Mouse (Mus musculus) layer of hippocampus, postnatal 36 days (tissue): ENCODE measurements around the gene Ubc. TPM values are rescaled to one million over a fixed set of nuclear protein-coding genes. Genes with fewer than 3 reads are reported as not detected.
A peak's percentile ranks its signal among the peaks of the same experiment; 100 is the strongest.

Experiments used
- DNase-seq, 2 experiments: peaks; one replicate each; pipeline ENCODE4 v3.0.0; 2022
- total RNA-seq, 2 experiments: library from RNA; stranded (reverse); gene quantifications; 2 replicates each; pipeline ENCODE4 v1.2.3; 2021

Gene Ubc
- total RNA-seq, 2 experiments from 2014 or later: 766 to 814 TPM

DNA sequence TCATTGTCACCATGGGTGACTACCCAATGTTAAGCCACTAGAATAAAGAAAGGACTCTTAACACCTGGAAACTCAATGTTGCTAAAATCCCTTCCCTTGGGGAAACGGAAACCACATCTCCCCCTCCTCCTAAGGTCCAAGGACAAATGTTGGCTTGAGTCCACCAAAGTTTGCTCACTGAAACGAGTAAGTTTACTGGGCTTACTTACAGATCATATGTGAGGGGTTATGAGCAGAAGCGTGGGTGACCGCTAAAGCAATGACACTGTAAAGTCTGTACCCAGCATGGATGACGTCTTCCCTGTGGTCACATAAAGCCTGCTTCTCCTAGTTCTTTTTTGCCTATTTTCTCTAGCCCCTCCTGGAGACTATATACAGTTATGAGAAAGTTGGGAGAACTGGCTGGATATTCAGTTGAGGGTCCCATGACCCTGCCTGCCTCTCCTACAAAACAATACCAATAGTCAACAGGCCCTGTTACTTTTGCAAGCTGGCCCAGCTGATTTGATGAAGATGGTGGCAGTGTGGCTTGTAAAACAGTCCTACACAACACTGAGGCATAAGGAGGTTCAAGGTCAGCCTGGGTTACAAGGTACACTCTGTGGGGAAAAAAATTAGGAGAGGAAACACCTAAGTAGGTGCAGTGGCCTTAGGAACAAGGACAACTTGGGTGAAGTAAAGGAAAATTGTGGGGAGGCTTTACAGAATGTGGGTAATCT lies 7.9 kb downstream of the Ubc start:
- no peak for DNase-seq

DNA sequence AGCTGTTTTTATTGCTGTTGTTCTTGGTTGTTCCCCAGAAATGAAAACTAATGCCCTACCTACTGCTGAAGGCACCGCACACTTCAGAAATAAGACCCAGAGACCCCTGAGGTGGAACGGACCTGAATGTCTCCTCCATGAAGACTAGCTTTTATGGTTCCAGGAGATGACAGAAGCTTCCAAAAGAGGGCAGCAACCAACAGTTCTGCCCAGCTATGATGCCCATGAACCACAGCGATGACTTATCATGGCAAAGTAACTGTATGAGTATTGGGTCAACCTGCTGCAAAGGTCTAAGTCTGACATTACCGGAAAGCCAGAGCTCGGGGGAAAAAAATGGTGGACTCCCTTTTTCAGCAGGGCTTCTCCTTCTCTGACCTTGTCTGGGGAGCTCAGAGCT lies 11.1 kb downstream of the Ubc start:
- no peak for DNase-seq

DNA sequence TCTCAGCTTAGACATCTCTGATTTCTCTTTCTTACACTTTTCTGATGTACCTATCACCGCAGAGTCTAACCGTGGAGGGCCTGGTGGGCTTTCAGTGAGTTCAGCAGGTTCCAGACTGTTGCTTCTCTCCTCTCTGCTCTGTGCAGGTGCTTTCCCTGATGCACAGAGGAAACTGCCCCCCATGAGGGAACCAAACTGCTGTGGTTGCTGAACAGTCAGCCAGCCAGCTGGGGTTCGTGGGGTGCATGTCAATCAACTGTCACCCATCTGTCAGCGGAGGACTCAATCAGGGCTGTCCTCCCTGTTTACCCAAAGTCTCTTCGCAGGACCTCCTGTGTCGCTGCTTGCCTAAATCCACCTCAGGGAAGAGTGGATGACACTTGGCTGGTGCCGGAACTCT lies 12.8 kb downstream of the Ubc start:
- no peak for DNase-seq

DNA sequence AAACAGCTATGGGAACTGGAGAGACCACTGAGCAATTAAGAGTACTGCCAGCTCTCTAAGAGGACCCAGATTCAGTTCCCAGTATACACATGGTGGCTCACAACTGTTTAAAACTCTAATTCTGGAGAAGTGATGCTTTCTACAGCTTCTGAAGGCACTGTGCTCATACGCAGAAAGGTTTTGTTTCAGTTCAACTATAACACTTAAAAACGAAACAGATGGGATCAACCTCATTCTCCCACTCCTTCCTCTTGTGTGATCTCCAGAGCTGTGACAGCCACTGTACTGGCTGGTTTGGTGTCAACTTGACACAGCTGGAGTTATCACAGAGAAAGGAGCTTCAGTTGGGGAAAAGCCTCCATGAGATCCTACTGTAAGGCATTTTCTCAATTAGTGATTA lies 14.1 kb downstream of the Ubc start:
- no peak for DNase-seq

DNA sequence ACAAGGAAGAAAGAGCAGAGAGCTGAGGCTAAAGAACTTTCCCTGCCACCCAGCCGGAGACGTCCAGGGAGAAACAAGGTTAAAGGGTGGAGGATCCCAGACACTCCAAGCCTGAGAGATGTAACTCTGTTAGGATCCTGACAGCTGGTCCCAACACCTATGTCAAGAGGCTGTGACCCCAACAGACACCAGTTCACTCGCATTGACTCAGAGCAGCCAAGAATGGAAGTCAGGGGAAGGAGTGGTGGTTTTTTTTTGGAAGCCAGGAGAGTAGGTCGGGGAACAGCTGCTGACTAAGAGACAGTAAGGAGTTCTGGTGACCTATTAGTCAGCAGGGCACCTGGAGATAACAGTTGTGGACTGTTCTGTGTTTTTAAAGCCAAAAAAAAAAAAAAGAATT lies 18.0 kb downstream of the Ubc start:
- DNase-seq: no peak

DNA sequence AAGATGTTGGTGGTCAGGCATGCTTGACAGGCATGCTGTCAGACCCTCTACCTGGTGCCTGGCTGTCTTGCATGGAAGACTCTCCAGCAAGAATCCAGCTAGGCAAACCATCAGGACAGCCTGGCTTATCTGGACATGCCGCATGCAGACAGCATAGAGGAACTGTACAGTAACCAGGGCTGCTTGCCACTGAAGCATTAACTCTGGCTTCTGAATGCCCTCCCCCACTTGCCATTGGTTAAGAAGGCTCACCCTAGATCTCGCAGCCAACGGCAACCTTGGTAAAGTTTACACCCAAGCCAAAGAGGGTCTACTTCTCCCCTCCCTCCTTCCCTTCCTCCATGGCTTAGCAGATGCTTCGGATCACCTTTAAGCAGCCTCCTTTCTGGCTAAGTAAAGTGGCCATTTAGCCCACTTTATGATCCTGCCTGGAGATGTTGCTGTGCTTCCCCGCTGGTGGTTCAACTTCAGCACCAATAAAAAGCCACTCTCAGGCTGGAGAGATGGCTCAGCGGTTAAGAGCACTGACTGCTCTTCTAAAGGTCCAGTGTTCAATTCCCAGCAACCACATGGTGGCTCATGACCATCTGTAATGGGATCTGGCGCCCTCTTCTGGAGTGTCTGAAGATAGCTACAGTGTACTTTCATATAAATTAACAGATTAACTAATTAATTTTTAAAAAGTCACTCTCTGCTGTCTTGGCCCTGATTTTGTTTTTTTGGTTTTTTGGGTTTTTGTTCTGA lies 18.9 kb downstream of the Ubc start:
- no peak for DNase-seq

DNA sequence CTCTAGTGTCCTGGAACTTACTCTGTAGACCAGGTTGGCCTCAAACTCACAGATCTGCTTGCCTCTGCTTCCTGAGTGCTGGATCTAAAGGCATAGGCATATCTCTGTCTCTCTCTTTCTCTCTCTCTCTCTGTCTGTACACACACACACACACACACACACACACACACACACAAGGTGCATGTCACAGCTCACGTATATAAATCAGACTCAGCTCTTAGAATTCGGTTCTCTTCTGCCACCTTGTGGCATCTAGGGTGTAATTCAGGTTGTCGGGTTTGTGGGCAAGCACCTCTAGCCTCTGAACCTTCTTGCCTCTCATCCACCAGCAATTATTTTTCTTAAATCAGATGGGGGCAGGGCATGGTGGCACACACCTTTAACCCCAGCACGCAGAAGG lies 21.4 kb downstream of the Ubc start:
- DNase-seq: peak; percentile 45 to 64

DNA sequence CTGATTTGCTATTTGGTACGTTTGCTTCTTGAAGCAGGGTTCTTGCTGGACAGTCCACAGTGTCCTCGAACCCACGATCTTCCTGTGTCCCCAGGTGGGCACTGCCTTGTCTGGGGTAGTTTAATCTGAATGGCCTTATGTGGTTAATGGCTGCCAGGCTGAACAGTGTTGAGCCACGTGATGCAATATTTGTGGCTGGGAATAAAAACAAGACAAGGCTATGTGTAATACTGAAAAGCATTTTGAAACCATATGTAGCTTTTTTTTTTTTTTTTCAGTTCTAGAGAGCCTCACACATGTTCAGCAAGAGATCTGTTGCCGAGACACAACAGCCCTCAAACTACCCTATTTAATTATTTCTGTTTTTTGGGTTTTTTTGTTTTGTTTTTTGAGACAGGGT lies 21.8 kb downstream of the Ubc start:
- DNase-seq: no peak

DNA sequence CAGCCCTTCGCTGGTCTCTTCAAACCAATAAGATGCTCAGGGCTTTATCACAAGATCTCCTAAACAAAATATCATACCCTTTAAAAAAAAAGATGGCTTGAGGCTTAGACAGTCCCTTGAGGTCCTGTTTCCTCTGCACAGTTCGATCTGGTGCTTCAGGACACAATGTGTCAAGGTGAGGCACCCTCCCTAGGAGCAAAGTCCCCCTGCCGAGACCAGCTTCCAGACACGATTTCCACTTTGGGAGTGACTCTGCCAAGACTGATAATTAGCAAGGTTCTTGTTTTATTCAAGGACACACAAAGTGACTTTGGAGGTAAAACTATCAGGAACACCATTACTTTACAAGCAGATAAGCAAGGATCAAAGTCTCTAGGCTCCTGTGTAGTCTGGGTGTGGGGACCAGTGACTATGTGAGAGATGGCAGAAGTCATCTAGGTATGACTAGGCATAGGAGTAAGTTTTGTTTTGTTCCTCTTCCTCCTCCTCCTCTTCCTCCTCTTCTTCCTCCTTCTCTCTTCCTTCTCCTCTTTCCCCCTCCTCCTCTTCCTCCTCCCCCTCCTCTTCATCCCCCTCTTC lies 25.1 kb downstream of the Ubc start:
- DNase-seq: no peak

DNA sequence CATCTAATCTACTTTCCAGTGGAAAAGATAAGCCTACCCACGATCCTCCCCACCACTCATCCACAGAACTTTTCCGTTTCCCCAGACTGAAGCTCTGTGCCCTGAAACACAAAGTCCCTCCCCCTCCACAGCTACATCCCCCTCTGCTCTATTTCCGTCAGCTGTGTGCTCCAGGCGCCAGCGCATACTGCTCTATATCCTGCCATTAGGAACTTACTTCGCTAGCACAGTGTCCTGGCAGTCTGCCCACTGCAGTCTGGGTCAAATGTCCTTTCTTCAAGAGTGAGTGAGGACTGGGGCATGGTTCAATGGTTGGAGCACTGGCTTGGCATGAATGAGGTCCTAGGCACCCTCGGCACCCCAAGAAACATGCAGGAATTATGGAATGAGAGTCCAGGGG lies 26.1 kb downstream of the Ubc start:
- no peak for DNase-seq

DNA sequence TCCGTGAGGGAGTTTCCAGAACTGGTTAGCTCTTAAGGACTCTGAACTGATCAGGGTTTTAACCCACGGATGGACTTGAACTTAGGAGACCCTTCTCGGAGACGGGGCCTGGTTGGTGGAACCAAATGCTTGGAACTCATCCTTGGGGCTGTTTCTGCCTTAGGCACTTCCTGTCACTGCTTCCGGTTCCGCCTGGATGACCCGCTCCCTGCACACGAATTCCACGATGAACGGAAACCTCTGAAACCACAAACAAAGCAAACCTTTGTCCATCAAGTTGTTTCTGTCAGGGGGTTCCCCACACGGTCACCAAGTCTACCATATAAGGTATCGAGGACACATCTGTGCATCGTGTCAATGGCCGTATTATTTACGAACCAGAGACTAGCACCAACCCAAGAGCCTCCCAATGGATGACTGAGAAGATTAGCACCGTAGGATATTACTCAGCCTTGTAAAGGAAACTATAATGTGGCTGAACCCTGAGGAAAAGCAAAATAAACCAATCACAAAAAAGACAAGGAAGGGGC lies 29.0 kb downstream of the Ubc start:
- no peak for DNase-seq

DNA sequence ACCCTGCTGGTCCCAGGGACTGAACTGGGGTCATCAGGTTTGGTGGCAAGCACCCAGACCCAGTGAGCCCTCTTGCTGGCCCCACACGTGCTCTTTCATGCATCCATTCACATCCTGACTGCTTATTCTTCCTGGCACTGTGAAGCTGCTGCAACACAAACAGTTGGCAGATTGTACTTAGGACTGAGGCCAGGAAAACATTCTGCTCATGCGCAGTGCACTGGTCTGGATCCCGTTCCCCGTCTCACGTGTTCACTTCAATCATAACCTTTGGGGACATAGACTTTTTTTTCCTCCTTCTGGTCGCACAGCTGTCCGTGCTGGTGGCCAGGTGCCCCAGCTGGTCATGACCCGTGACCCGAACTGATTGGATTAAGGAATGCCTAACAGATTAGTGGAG lies 29.4 kb downstream of the Ubc start:
- peak; percentile 41 to 44 for DNase-seq

DNA sequence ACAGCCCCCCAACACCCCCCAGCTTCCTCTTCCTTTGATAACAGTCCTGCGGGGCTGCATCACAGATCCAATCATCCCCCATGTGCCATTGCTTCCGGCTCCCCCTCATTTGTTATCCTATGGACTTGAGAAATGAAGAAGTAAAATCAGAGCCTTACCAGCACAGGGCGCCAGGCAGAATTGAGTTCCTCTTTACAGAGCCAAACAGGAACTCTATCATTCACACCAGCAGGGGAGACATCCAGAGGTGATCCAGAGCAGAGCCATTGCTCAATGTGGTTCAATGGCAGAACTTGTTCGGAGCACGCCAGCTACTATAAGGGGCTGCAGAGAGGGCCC lies 31.8 kb downstream of the Ubc start:
- DNase-seq: no peak

DNA sequence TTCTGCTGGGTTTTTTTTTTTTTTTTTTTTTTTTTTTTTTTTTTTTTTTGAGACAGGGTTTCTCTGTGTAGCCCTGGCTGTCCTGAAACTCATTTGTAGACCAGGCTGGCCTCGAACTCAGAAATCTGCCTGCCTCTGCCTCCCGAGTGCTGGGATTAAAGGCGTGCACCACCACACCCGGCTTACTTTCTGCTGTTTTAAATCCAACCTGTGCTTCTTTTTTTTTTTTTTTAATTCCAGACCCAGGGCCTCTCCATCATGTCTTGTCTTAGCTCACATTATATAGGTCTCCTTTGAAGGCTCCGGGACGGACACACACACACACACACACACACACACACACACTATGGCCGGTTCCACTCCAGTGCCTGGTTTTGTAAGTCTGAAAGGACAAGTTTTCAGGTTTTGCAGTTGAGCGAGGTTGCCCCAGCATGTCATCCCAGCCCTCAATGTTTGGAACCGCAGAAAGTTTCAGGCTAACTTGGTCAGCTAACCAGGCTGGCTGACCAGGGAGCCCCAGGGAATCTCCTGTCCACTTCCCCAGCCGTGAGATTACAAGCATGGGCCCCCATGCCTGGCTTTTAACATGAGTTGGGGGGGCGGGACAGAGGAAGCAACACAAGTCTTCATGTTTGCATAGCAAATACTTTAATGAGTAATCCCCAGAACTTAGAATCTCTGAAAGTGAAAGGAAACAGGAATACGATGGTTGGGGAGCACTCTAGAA lies 32.3 kb downstream of the Ubc start:
- no peak for DNase-seq

DNA sequence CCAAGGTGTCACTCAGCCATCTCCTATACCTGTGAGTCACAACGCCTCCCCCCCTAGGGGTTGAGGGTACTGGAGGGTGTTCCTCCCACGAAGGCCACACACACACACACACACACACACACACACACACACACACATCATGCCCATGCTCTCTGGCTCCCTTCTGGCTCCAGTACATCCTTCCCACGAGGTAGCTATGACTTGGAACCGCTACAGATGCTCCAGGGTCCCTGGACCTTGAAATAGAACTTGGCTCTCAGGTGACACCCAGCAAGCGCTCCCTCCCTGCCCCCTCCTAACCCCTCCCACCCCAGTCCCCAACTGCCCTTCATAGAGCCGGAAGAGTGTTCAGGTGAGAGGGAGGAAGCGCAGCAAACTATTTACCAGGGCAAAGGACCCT lies 34.4 kb downstream of the Ubc start:
- DNase-seq: no peak

DNA sequence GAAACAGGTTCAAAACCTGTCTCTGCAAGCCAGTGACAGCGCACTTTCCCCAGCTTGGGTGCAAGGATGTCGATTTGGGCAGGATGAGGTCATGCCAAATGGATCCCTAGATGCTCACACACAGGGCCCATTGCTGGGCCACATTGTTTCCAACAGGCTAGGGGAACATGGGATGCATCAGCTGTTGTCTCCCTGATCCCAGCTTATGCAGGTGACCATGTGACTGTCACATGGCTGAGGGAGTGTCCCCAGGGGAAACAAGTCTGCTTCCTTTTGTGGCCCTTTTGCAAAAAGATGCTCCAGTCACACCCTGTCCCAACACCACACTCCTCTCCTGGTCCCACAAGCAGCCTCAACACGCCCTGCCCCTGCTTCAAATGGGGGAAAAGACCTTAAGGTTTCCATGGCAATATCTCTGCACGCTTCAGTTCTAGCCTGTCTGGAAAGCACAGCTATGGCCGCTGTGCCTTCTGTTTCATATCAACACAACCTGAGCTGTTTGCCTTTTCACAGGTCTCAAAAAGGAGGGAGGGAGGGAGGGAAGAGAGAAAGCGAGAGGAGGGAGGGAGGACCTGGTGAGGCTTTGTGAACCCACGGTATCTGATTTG lies 35.0 kb downstream of the Ubc start:
- DNase-seq: no peak

DNA sequence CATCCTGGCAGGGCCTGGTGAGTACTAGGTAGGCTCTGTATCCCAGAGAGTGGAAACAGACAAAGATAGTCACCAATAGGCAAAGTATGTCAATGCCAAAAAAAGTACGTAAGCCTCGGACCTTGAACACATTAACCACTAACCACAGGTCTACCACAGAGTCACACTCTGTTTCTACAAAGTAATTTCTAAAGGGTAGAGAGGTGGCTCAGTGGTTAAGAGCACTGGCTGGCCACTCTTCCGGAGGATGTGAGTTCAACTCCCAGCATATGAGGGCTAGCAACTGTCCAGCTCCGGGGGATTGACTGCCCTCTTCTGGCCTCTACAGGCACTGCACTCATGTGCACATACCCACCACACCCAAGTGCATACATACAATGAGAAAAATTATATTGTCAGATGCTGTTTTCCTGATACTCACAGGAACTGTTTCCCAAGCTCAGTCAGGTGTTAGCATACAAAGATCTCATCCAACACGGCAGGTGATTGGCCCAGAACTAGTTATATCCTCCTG lies 37.2 kb downstream of the Ubc start:
- DNase-seq: no peak

DNA sequence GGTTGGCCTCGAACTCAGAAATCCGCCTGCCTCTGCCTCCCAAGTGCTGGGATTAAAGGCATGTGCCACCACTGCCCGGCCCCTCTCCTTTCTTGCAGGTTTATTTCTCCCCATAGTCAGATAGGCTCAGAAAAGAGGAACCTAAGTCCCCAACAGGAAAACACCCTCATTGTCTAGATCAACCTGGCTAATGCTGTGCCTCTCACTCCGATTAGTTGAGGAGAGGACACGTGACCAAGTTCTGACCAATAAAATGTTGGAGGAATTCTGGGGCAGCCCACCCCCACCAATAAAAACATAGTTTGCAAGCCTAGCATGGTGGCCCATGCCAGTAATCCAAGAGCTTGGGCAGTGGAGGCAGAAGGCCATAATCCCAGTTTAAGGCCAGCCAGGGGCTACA lies 38.1 kb downstream of the Ubc start:
- DNase-seq: no peak

DNA sequence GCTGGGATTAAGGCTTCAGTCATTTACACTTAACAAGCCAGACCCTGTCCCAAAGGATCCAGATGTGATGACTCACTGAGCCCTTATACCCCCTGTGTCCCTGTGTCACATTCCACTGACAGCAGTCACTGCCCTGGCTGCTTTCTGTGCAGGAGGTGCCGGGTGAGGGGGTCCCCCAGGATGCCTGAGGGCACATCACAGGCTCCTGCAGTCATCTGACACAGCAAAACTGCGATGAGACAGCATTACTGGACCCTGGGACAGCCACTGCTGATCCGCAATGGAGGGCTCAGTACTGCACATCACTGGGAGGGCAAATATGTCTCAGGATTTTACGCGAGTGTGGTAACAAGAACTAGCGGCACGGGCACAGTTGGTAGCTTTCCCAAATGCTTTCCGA lies 38.9 kb downstream of the Ubc start:
- no peak for DNase-seq

DNA sequence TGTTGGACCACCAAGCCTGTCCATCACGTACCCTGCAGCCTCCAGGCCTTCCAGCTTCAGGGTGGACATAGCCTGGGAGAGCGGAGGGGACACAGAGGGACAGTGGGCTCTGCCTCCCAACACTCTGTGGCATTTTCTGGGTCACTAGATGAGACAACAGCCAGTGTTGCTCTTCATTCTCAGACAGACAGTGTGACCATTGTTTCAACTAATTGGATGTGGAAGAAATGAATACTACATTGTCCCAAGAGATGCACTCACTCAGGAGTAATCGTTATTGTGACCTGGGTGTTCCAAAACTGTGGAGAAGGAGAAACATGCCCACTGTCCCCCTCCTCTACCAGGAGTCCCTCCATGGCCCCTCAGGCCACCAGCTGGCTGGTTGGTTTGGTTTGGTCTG lies 40.6 kb downstream of the Ubc start:
- no peak for DNase-seq

DNA sequence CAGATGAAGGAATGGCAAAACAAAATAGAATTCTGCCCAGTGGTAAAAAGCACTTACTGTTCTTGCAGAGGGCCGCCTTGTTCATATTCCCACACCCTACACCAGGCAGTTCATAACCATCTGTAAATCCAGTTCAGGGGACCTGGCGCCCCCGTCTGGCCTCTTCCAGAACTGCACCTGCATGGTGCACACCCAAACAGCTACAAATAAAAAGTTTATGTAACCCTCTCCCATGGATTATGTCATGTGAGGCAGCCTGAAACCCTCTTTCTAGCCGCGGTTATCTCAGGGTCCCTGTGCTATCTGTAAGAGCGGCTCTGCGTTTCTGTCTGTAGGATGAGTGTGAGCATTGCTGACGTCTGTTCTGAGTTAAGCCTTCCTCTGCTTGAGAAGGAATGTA lies 41.5 kb downstream of the Ubc start:
- DNase-seq: peak; percentile 33 to 37

DNA sequence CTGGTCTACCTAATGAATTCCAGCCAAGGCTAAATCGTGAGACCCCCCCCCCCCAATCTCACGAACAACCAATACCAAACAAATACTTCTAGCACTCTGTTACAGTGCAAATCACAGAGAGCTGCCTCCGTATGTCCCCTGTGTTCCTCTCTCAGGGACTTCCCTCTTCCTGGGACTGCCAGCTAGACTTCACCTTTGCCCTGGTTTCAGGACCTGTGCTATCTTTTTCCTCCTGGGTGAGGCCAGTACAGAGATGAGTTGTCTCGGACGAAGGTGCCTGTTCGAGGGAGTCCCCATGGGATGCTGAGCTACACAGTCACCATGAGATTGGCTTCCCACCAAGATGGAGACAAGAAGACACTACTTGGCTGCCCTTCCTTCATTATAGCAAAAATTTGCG lies 41.9 kb downstream of the Ubc start:
- no peak for DNase-seq

DNA sequence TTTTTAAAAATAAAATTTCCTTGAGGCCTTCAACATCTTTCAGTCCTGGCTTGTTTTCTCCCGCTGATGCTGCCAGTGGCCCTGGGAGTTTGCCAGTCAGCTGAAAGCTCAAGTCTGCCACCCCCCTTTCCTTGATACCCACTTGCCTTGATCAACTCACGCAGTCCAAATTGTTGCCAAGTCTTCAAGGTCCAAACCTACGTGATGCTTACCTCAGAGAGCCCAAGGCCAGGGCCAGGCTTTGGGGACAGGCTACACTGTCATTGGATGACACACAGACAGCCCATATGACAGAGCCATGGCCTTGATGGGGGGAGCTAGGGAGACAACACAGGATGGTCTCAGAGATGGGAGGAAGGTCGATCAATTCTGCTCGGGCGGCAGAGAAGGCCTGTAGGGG lies 45.7 kb downstream of the Ubc start:
- no peak for DNase-seq
